Mouse (Mus musculus) limb, embryonic 10.5 days (tissue): ENCODE data around the gene Ngrn. TPM values are rescaled to one million over a fixed set of nuclear protein-coding genes. Genes with fewer than 3 reads are reported as not detected.

Experiments used
- DNase-seq: peaks from one replicate; pipeline ENCODE4 v3.0.0-alpha.2; 2017; ENCODE audit warnings: low spot score
- H3K27ac ChIP-seq: fragments of 300-500 bp; sonication (generic); 2 replicates; pipeline ENCODE4 v1.5.1; 2016; ENCODE audit warnings: mild to moderate bottlenecking
- H3K27me3 ChIP-seq: fragments of 300-500 bp; sonication (generic); 2 replicates; pipeline ENCODE4 v1.6.1; 2016; ENCODE audit warnings: low read depth, mild to moderate bottlenecking; ENCODE audit not compliant: poor library complexity, severe bottlenecking
- H3K36me3 ChIP-seq: fragments of 300-500 bp; sonication (generic); 2 replicates; pipeline ENCODE4 v1.6.1; 2016; ENCODE audit warnings: mild to moderate bottlenecking, moderate library complexity
- H3K4me1 ChIP-seq: fragments of 300-500 bp; sonication (generic); 2 replicates; pipeline ENCODE4 v1.6.1; 2016
- H3K4me3 ChIP-seq: fragments of 300-500 bp; sonication (generic); 2 replicates; pipeline ENCODE4 v1.5.1; 2016; ENCODE audit warnings: mild to moderate bottlenecking, moderate library complexity
- H3K9me3 ChIP-seq: fragments of 300-500 bp; sonication (generic); replicated peaks from 2 replicates; pipeline ENCODE4 v1.6.1; 2016; ENCODE audit warnings: mild to moderate bottlenecking
- WGBS: fragments of 180-500 bp; shearing (Covaris S2); methylation state at CpG from one replicate; pipeline ENCODE4 v1.1.7; 2016; 5-methylcytosine and 5-hydroxymethylcytosine counted together
- polyA plus RNA-seq: library from polyadenylated mRNA; unstranded; fragments of >200 nt; fragmentation: Nextera tagmentation; extraction: Ambion mirVana; gene quantifications from 2 replicates; pipeline ENCODE4 v1.2.1, GENCODE M21; 2016

Ngrn gene
- polyA plus RNA-seq, 1 experiment from 2014 or later: 45.7 TPM

DNA sequence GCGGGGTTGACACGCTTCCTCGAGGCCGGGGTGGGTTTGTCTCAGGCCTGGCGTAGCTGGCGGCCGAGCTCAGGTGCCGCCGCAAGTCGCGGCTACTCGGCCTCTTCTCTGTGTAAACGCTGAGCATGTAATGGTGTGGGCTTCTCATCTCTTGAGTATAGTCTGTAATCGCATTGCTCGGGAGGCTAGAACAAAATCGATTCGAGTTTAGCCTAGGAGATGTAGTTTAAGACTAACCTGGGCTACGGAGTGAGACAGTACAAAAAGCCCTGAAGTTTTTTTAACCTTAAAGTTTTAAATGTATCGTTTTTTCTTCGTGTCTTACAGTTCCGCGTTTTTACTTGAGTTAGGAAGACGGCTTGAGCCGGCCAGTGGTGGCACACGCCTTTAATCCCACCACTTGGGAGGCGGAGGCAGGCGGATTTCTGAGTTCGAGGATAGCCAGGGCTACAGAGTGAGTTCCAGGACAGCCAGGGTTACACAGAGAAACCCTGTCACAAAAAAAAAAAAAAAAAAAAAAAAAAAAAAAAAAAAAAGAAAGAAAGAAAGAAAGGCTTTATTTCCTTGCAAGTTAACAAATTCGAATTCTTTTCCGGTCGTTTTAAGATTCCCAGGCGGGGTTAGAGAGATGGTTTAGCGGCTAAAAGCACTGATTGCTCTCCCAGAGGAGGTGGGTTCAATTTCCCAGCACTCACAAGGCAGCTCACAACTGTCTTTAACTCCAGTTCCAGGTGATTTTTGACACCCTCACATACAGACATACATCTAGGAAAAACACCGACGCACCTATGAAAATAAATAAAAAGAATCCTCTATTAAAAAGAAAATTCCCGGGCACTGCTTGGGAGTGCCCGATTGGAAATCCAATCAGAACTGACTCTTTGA is 34.0 kb downstream of the Ngrn start:
- Histone ChIP-seq H3K27me3 (no peaks in the 10 kb centered on the region), H3K27ac (peak overlapping the region; percentile 92), H3K4me3 (peak overlapping the region; percentile 79), H3K4me1 (peaks cover 19% of the 10 kb centered on the region), H3K36me3 (peaks cover 62% of the 10 kb centered on the region), H3K9me3 (no peaks in the 10 kb centered on the region)
- 12% methylated on average over 37 of the region's 37 CpGs for WGBS
- no peak for DNase-seq

DNA sequence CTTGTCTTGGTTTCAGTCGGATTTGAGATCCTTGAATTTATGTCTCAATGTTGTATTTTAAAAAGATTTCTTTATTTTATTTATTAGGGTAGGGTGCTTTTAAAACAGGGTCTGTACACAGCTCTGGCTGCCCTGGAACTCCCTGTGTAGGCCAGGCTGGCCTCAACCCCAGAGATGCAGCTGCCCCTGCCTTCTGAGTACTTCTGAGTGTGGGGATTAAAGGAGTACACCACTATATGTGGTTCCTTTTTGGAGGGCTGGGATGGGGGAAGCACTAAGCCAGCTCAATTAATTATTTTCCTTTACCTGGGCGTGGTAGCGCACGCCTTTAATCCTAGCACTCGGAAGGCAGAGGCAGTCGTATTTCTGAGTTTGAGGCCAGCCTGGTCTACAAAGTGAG is 35.4 kb downstream of the Ngrn start:
- H3K27ac ChIP-seq: no peak overlapping the region
- H3K27me3 ChIP-seq: no peaks in the 10 kb centered on the region
- no peaks in the 10 kb centered on the region for H3K9me3 ChIP-seq
- DNase-seq: no peak
- H3K4me3 ChIP-seq: 0 out of 2 replicates have a peak overlapping the region, but pooled peaks have one; percentile 10
- H3K4me1 ChIP-seq: peaks cover 19% of the 10 kb centered on the region
- 94% methylated on average over 6 of the region's 6 CpGs for WGBS
- peaks cover 62% of the 10 kb centered on the region for H3K36me3 ChIP-seq

- Histone ChIP-seq H3K9me3 (no peaks in the 10 kb centered on the region), H3K27ac (no peak overlapping the region), H3K36me3 (peaks cover 63% of the 10 kb centered on the region), H3K4me3 (no peak overlapping the region), H3K4me1 (peaks cover 19% of the 10 kb centered on the region), H3K27me3 (no peaks in the 10 kb centered on the region)
- 92% methylated on average over 3 of the region's 3 CpGs for WGBS
- no peak for DNase-seq
These were observed 36.0 kb downstream of the Ngrn start for GRCm38 (mm10) chr7:80297041-80297440.

GRCm38 (mm10) chr7:80298754-80299153 is 37.7 kb downstream of the Ngrn start:
- Histone ChIP-seq H3K4me1 (peaks cover 19% of the 10 kb centered on the region), H3K27me3 (no peaks in the 10 kb centered on the region), H3K27ac (no peak overlapping the region), H3K4me3 (no peak overlapping the region), H3K36me3 (peaks cover 81% of the 10 kb centered on the region), H3K9me3 (no peaks in the 10 kb centered on the region)
- DNase-seq: no peak
- 96% methylated on average over 4 of the region's 4 CpGs for WGBS

GRCm38 (mm10) chr7:80299568-80299967 is 38.6 kb downstream of the Ngrn start:
- Histone ChIP-seq H3K4me1 (peaks cover 19% of the 10 kb centered on the region), H3K36me3 (peaks cover 89% of the 10 kb centered on the region), H3K27me3 (no peaks in the 10 kb centered on the region), H3K4me3 (no peak overlapping the region), H3K27ac (no peak overlapping the region), H3K9me3 (no peaks in the 10 kb centered on the region)
- no peak for DNase-seq
- 95% methylated on average over 3 of the region's 3 CpGs for WGBS

GRCm38 (mm10) chr7:80301522-80301921 is 40.5 kb downstream of the Ngrn start:
- Histone ChIP-seq H3K27ac (no peak overlapping the region), H3K27me3 (no peaks in the 10 kb centered on the region), H3K9me3 (no peaks in the 10 kb centered on the region), H3K4me3 (no peak overlapping the region), H3K4me1 (peaks cover 5% of the 10 kb centered on the region), H3K36me3 (peaks cover 99% of the 10 kb centered on the region)
- DNase-seq: no peak
- WGBS: 95% methylated on average over 2 of the region's 2 CpGs

DNA sequence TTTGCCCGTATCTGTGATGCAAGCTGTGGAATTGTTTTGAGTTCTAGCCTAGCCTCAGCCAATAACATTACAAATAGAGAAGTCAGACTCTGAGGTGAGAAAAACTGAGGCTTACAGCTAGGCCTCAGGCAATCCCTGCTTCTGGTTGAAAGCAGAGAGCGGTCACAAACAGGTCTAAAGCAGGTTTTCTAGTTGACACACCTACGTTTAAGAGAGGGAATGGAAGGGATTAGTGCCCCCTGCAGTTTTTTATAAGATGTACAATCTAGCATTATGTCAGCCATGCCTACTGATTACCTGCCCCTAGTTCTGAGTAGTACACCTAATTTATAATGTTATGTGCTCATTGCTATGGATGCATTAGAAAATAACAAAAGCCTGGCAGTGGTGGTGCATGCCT is 46.8 kb downstream of the Ngrn start:
- Histone ChIP-seq H3K27me3 (no peaks in the 10 kb centered on the region), H3K9me3 (no peaks in the 10 kb centered on the region), H3K4me3 (no peak overlapping the region), H3K4me1 (no peaks in the 10 kb centered on the region), H3K27ac (no peak overlapping the region), H3K36me3 (peaks cover 100% of the 10 kb centered on the region)
- no peak for DNase-seq
- whole genome bisulfite sequencing: 93% methylated on average over 3 of the region's 3 CpGs

DNA sequence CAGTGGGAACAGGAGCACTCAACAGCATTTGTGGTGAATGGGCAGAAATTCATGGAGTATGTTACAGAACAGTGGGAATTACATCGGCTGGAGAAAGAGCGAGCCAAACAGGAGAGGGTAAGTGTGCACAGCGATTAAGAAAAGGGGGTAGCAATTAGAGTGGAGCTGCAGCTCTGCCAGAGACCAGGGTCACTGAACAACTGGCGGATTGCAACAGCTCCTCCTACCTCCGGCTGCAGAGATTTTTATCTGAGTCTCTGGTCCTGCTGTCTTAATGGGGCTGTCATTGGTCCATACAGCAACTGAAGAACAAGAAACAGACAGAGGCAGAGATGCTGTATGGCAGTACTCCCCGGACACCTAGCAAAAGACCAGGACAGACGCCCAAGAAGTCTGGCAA is 49.8 kb downstream of the Ngrn start:
- no peaks in the 10 kb centered on the region for H3K27me3 ChIP-seq
- no peak for DNase-seq
- H3K4me1 ChIP-seq: no peaks in the 10 kb centered on the region
- H3K4me3 ChIP-seq: no peak overlapping the region
- no peak overlapping the region for H3K27ac ChIP-seq
- peaks cover 100% of the 10 kb centered on the region for H3K36me3 ChIP-seq
- no peaks in the 10 kb centered on the region for H3K9me3 ChIP-seq
- WGBS: 87% methylated on average over 7 of the region's 7 CpGs

Other genes starting within 250 kb of the Ngrn start
- 19.4 and 19.7 TPM in 2 replicates for gene Zfp710, start 236.4 kb upstream of the Ngrn start, polyA plus RNA-seq
- gene Idh2, start 145.8 kb upstream of the Ngrn start, polyA plus RNA-seq: 533 and 582 TPM in 2 replicates
- gene Sema4b, start 74.4 kb upstream of the Ngrn start, polyA plus RNA-seq: 8.1 and 9.9 TPM in 2 replicates
- gene Cib1, start 28.4 kb upstream of the Ngrn start, polyA plus RNA-seq: 68.6 and 75.3 TPM in 2 replicates
- gene Gdpgp1, start 28.4 kb upstream of the Ngrn start, polyA plus RNA-seq: 7.2 and 7.5 TPM in 2 replicates
- gene Ttll13, start 14.8 kb upstream of the Ngrn start, polyA plus RNA-seq: 0.50 and 0.61 TPM in 2 replicates
- 15.2 and 17.9 TPM in 2 replicates for gene Vps33b, start 8.4 kb downstream of the Ngrn start, polyA plus RNA-seq
- 160 and 172 TPM in 2 replicates for gene Prc1, start 33.2 kb downstream of the Ngrn start, polyA plus RNA-seq
- gene Rccd1, start 63.2 kb downstream of the Ngrn start, polyA plus RNA-seq: 11.6 and 12.0 TPM in 2 replicates
- gene Unc45a, start 79.8 kb downstream of the Ngrn start, polyA plus RNA-seq: 51.8 and 53.3 TPM in 2 replicates
- 21.0 and 25.6 TPM in 2 replicates for gene Hddc3, start 81.9 kb downstream of the Ngrn start, polyA plus RNA-seq
- gene Man2a2, start 110.2 kb downstream of the Ngrn start, polyA plus RNA-seq: 19.7 and 23.1 TPM in 2 replicates
- gene Fes, start 126.7 kb downstream of the Ngrn start, polyA plus RNA-seq: 7.6 and 13.2 TPM in 2 replicates
- 8.8 and 9.4 TPM in 2 replicates for gene Furin, start 144.2 kb downstream of the Ngrn start, polyA plus RNA-seq